Mouse (Mus musculus) bone marrow, adult 2 months (tissue): Measurements from ENCODE around the gene Cdipt. TPM values are rescaled to one million over a fixed set of nuclear protein-coding genes. Genes with fewer than 3 reads are reported as not detected.
A peak's percentile ranks its signal among the peaks of the same experiment; 100 is the strongest.

ENCODE experiments used
- H3K27ac ChIP-seq: fragments of 200-500 bp; 2 replicates; pipeline ENCODE4 v1.5.1; 2012; ENCODE audit warnings: low read depth, mild to moderate bottlenecking, control low read depth, inconsistent platforms, low read length; ENCODE audit not compliant: control insufficient read depth, poor library complexity, insufficient read depth
- H3K4me1 ChIP-seq: fragments of 200-500 bp; 2 replicates; pipeline ENCODE4 v1.6.1; 2011; ENCODE audit warnings: low read length; ENCODE audit not compliant: control insufficient read depth, insufficient read depth
- H3K4me3 ChIP-seq: fragments of 200-500 bp; replicated peaks from 2 replicates; pipeline ENCODE3; 2011; ENCODE audit warnings: mild to moderate bottlenecking, low read depth, low read length, control low read depth; ENCODE audit not compliant: control insufficient read depth
- CTCF ChIP-seq: fragments of 200-500 bp; IDR thresholded peaks from 2 replicates; pipeline ENCODE4 v1.5.1; 2011; ENCODE audit warnings: low read length, control low read depth; ENCODE audit not compliant: control insufficient read depth, insufficient read depth
- POLR2A ChIP-seq: fragments of 200-500 bp; IDR thresholded peaks from 2 replicates; pipeline ENCODE4 v1.6.1; 2011; ENCODE audit warnings: low read depth, mild to moderate bottlenecking, control low read depth, low read length, borderline replicate concordance; ENCODE audit not compliant: control insufficient read depth
- WGBS: fragments of 180-500 bp; shearing (Covaris S2); methylation state at CpG from one replicate; pipeline ENCODE4 v1.1.7; 2018; 5-methylcytosine and 5-hydroxymethylcytosine counted together
- polyA plus RNA-seq: library from polyadenylated mRNA; stranded (reverse); fragments of >200 nt; gene quantifications from 2 replicates; pipeline ENCODE4 v1.2.4, GENCODE M21; 2011; ENCODE audit warnings: low replicate concordance; ENCODE audit not compliant: missing spikeins, insufficient read depth, insufficient read length

The Cdipt gene
- polyA plus RNA-seq, 1 experiment, result 89.1 TPM

DNA sequence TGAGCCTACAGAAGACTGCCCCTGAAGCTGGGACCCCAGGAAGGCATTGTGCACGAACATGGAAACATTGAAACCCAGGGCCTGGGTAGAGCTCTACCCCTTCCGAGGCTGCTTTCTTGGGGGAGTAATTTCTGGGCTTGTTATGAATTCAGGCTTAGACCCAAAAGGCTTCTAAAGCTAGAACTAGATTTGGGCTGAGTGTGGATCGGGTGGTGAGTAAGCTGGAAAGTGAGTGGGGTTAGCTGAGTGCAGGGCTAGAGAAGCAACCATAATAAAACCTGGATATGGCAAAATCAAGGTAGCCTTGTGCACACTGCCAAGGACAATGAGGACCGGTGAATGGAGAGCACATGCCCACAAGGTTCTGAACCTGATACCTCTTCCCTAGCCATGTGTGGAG lies 13.7 kb upstream of the Cdipt start:
- no peak overlapping the region for H3K27ac ChIP-seq
- peaks cover 2% of the 10 kb centered on the region for H3K4me1 ChIP-seq
- 82% methylated on average over 4 of the region's 4 CpGs for WGBS
- no peak for TF ChIP-seq CTCF
- TF ChIP-seq POLR2A, result no peak
- H3K4me3 ChIP-seq, result no peak overlapping the region

DNA sequence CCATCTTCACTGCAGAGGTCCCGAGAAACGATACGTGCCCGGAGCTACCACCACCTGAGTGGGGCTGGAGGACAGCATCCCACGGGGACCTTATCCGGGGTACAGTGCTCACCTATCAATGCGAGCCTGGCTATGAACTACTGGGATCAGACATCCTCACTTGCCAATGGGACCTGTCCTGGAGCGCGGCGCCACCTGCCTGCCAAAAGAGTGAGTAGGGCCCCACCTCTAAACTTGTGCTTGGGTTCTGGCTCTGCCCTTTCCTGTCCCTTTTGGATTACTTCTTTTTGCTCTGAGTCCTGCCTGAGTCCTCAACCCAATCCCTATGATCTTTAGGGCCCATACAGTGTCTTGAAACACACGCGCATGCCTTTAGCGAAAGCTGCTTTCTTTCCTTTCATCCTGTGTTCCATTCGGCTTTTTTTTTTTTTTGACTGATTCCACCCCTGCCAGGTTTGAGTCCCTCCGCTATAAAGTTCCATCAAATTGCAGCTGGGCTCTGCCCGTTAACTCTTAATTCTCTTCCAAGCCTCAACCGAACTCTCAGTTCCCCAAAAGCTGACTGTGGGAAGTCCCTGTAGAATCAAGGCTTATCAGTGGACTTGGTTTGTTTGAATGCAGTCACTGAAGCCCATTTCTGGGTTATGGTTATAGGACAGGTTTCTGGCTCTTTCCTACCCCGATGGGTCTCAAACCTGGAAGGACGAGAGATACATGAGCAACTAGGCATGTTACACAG lies 12.0 kb upstream of the Cdipt start:
- TF ChIP-seq CTCF (peak; percentile 43), POLR2A (no peak)
- H3K27ac ChIP-seq, result no peak overlapping the region
- no peak overlapping the region for H3K4me3 ChIP-seq
- 32% methylated on average over 19 of the region's 19 CpGs for WGBS
- H3K4me1 ChIP-seq, result peaks cover 2% of the 10 kb centered on the region

DNA sequence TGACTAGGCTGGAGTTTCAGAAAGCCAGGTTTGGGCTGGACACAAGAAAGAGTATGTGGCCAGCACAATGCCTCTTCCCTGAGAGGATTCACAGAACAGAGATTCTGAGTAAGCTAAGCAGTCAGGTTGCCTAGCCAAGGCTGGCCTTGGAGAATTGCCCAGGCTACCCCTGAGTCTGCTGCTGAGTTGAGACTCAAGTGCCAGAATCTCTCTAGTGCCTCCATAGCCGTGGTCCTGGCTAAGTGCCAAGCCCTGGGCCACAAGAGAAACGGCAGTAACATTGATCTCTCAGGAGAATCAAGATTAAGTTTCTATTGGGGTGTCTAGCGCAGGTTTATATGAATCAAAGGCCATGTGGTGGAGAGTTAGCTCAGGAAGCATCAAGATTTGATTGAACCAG lies 10.1 kb upstream of the Cdipt start:
- TF ChIP-seq CTCF (no peak), POLR2A (no peak)
- 27% methylated on average over 3 of the region's 3 CpGs for WGBS
- no peak overlapping the region for H3K27ac ChIP-seq
- no peaks in the 10 kb centered on the region; the same call in 1 of the 2 replicates for H3K4me1 ChIP-seq
- no peak overlapping the region for H3K4me3 ChIP-seq

DNA sequence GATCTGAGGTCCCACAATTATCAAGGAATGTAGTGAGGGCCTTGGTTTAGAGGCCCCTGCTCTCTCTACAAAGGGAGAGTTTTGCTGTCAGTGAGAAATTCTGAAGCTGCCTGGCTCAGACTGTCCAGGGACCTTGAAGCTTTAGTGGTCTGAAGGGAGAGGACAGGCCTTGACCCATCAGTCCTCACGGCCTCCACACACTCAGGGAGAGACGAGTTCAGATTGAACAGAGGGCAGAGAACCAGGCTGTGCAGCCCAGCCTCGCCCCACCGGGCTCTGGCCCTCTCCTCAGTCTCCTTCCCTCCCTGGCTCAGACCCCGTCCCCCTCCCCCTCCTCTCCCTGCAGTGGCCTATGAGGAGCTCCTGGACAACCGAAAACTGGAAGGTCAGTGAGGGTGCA lies 8.4 kb upstream of the Cdipt start:
- Histone ChIP-seq H3K4me1 (no peaks in the 10 kb centered on the region; the same call in 1 of the 2 replicates), H3K4me3 (no peak overlapping the region), H3K27ac (no peak overlapping the region)
- WGBS, result 78% methylated on average over 6 of the region's 6 CpGs
- no peak for TF ChIP-seq CTCF
- TF ChIP-seq POLR2A, result no peak

DNA sequence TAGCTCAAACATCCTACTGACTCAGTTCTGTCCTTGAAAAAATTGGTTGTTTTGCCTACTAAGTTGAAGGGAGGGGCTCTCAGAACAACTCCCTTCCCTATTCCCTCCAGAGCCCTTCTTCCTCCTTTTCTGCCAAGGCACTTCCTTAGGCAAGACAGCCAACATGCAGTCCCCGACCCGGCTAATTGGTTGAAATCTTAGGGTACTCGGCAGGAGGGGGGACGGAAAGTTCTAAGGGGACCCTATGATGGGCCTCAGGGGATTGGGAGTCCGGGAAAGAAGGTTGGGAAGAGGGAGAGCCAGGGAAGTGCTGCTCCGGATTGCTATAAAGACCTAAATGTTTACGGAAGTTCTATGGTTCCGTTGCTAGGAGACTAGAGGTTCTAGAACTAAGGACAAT lies 221 bp upstream of the Cdipt start:
- Histone ChIP-seq H3K27ac (peak overlapping the region; percentile 96; the same call in 1 of the 2 replicates), H3K4me3 (peak overlapping the region; percentile 87), H3K4me1 (peaks cover 2% of the 10 kb centered on the region; the same call in 1 of the 2 replicates)
- no peak for TF ChIP-seq CTCF
- TF ChIP-seq POLR2A, result no peak
- 1% methylated on average over 8 of the region's 8 CpGs for WGBS

DNA sequence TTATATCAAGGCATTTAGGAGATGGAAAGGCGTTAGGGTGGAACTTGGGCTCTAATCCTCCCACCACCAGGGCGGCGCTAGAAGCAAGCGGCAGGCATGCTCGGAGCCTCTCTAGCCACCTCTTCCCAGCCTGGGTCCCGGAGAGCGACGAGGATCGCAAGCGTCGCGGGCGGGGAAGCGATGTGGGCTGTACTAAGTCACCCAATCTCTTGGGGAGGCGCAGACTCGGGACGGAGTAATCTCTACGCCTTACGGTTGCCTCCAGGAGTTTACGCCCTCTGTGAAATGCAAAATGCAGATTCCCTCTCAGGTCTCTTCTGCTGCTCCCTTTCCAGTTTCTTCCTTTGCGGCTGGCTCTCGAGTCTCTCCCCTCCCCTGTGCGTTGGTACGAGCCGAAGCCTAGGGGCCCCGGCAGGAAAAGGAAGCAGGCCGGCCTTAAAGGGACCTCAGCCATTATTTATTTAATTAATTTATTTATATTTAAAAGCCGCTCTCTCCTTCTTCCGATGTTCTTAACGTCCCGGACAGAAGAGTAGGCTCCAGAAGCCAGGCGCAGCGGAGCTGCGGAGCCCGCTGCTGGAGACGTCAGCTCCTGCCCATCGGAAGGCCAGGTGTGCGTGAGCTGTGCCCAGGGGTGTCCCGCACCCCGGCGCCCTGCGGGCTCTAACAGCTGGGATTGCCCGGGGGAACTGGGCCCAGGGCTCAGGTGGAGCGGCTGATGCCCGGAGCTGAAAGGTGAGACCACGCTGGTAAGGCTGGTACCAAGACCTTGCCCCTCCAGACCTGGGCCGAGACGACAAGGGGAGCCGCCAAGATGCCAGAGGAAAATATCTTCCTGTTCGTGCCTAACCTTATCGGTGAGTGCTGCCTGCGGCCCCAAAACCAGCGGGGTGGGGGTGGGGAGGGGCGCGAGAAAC lies 494 bp downstream of the Cdipt start, which contains the start of gene Cdiptos:
Gene Cdiptos (minus strand): TSS at position 149 of the 917 bp plus-strand sequence.
- peak within 1 kb of the TSS; percentile 96 for H3K27ac ChIP-seq
- H3K4me3 ChIP-seq, result peak within 1 kb of the TSS; percentile 87
- TF ChIP-seq POLR2A (peak; percentile 62; the same call in 1 of the 2 replicates), CTCF (peak; percentile 97)
- H3K4me1 ChIP-seq, result peaks cover 2% of the 10 kb centered on the region; the same call in 1 of the 2 replicates
- WGBS, result under 1% methylated on average over 55 of the region's 55 CpGs

DNA sequence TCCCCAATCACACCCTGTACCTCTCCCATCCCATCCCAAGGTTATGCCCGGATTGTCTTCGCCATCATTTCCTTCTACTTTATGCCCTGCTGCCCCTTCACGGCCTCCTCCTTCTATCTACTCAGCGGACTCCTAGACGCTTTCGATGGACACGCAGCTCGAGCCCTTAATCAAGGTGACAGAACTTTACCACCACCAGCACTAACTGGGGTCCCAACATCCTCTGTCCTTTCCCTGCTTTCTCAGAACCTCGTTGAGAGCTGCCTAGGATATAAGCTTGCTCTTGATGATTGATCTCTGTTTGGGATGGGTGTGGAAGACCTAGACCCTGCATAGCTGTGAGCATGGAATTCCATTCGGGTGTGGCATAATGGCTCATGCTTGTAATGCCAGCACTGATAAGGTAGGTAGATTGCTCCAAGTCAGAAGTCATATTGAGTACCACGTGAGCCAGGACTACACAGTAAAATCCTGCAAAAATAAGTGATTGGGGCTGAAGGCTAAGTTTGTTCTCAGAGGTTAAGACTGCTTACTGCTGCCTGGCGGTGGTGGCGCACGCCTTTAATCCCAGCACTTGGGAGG lies 1.3 kb downstream of the Cdipt start:
- Histone ChIP-seq H3K4me1 (peaks cover 2% of the 10 kb centered on the region; the same call in 1 of the 2 replicates), H3K4me3 (peak overlapping the region; percentile 87), H3K27ac (peak overlapping the region; percentile 50)
- WGBS, result 25% methylated on average over 14 of the region's 14 CpGs
- no peak for TF ChIP-seq POLR2A
- TF ChIP-seq CTCF, result no peak
